Comparison of ENCODE assay signal across 14 mouse cellular contexts in genomic region chr2:49386747-49387146, GRCm38 (mm10).
"Had no signal": no experiment of that assay in that cellular context is flagged by ENCODE, and none has a peak within 500 bp of the region (broad histone marks: within the 10 kb centered on the region; RNA-seq: fewer than 3 reads in every experiment).

No protein-coding gene starts in this region.

- DNase-seq: gastrocnemius, postnatal 14 days; gastrocnemius, postnatal 36 days; heart, adult 18-20 months; heart, postnatal 10 days; heart, postnatal 4 days; kidney, adult 18-20 months; kidney, adult 8-10 months; kidney, postnatal 10 days; kidney, postnatal 25 days; kidney, postnatal 4 days had no signal

- ATAC-seq: hindbrain, embryonic 16.5 days; inflammation-experienced regulatory T-cells, adult 6 months; intestine, embryonic 15.5 days; intestine, postnatal 0 days had no signal
